Mouse (Mus musculus) kidney, postnatal 4 days (tissue): ENCODE results near the gene Ptprm.

Experiments
- DNase-seq, 2 experiments: peaks; one replicate each; pipeline ENCODE4 v3.0.0; 2021; ENCODE audit warnings: mixed read lengths in 2 of 2

Ptprm gene

DNA sequence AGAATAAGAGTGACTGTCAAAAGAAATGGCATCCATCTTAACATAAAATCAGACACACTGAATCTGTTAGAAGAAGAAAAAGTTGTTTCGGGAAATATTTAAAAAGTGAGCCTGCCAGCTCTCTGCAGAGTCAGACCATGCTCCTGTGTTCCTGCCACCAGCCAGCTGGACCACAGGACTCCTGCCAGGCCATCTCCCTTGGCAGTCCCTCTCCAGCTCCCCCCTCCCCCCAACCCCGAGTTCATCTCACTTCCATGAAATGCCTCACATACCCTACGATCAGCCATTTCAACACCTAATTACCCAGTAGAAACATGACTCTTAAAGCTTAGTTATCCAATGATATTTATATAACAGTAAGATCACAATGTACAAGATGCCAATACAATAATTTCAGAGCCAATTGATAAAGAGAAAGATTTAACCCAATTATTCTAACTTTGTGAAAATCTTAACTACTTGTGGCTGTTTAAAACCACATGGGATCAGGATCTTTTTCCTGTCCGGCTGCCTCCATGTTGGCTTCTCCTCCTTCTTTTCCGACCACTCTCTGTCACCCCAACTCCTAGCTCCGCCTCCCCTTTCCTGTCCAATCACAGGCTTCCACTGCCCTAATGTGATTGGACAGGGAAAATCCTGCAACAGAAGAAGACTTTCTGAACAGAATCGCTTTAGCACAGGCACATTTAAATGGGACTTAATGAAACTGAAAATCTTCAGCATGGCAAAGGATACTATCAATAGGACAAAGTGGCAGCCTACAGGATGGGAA, 716.1 kb downstream of the Ptprm start:
- DNase-seq, result no peak

DNA sequence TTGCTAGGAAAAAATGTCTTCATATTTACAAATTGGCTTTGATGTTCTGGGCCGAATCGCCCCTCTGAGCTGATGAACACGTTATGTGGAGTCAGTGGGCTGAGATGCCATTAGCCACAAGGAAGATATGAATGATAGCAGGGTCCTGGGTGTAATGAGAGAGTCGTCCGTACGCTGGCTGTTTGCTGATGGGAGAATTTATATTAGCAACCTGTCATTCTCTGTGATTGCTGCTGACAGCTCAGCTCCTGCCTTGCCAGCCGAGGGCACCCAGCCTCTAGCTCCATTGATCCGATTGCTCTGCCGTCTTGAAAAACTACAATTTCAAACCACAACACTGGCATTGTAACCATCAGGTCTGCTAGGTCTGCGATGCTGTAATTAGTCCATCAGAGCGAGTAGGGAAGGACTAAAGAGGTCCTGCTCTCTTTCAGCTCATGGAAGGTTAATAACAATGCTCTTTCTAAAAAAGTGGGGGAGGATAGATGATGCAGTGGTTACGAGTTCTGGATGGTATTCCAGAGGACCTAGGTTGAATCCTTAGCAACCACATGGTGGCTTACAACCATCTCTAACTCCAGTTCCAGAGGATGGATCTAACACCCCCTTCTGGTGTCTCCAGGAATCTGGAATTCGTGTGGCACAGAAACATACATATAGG, 734.1 kb downstream of the Ptprm start:
- DNase-seq, result no peak

DNA sequence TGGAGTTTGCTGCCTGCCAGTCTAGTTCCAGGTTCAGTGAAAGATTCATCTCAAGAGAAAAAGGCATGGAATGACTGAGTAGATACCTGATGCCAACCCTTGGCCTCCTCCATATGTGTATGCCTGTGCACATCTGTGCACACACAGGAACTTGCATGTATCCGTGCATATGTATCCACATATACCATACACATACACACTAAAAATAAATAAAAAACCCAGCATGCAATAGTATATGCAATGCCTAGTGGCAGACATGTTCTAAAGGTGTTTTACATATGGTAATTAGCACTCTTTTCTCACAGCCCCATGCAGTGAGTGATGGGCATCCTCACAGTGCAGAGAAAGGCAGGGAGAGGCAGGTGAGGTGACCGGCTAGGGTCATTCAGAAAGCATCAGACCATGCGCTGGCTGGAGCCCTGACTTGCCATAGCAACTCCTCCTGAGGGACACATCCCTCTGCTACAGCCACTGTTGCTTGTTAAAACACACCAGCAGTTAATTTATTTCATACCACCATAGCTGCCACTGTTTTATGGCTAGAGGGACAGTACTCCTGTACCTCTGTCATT, 734.9 kb downstream of the Ptprm start:
- DNase-seq, result no peak
